Mouse (Mus musculus) intestine, embryonic 16.5 days (tissue): ENCODE data around the gene Trp73. TPM values are rescaled to one million over a fixed set of nuclear protein-coding genes. Genes with fewer than 3 reads are reported as not detected.
A peak's percentile ranks its signal among the peaks of the same experiment; 100 is the strongest.

ENCODE experiments used
- ATAC-seq: fragments of 200-750 bp; cut with Nextera tagmentation; 2 replicates; pipeline ENCODE4 v1.8.0; 2017; ENCODE audit warnings: moderate TSS enrichment, moderate library complexity
- H3K27ac ChIP-seq: fragments of 300-500 bp; sonication (generic); 2 replicates; pipeline ENCODE4 v1.5.1; 2014; ENCODE audit warnings: mild to moderate bottlenecking, low read length
- H3K27me3 ChIP-seq: fragments of 300-500 bp; sonication (generic); replicated peaks from 2 replicates; pipeline ENCODE4 v1.6.1; 2014; ENCODE audit warnings: low read length, control low read depth, mixed read lengths; ENCODE audit not compliant: control insufficient read depth, insufficient read depth
- H3K36me3 ChIP-seq: fragments of 300-500 bp; sonication (generic); 2 replicates; pipeline ENCODE4 v1.6.1; 2014; ENCODE audit warnings: low read length, control low read depth; ENCODE audit not compliant: control insufficient read depth, insufficient read depth
- H3K4me1 ChIP-seq: fragments of 300-500 bp; sonication (generic); 2 replicates; pipeline ENCODE4 v1.6.1; 2014; ENCODE audit warnings: low read length, control low read depth, mixed read lengths; ENCODE audit not compliant: control insufficient read depth, insufficient read depth
- H3K4me2 ChIP-seq: fragments of 300-500 bp; sonication (generic); 2 replicates; pipeline ENCODE4 v1.6.1; 2014; ENCODE audit warnings: low read depth, low read length, control low read depth
- H3K4me3 ChIP-seq: fragments of 300-500 bp; sonication (generic); 2 replicates; pipeline ENCODE4 v1.5.1; 2014; ENCODE audit warnings: mild to moderate bottlenecking, low read length
- H3K9ac ChIP-seq: fragments of 300-500 bp; sonication (generic); 2 replicates; pipeline ENCODE4 v1.6.1; 2014; ENCODE audit warnings: low read depth, low read length
- H3K9me3 ChIP-seq: fragments of 300-500 bp; sonication (generic); 2 replicates; pipeline ENCODE4 v1.6.1; 2016; ENCODE audit warnings: low read length, control low read depth; ENCODE audit not compliant: control insufficient read depth
- WGBS: fragments of 180-500 bp; shearing (Covaris S2); extraction: QIAGEN DNeasy Blood & Tissue Kit; methylation state at CpG from one replicate; pipeline ENCODE4 v1.1.7; 2014; 5-methylcytosine and 5-hydroxymethylcytosine counted together
- polyA plus RNA-seq: library from polyadenylated mRNA; unstranded; fragments of >200 nt; fragmentation: Nextera tagmentation; extraction: Ambion mirVana; gene quantifications from 2 replicates; pipeline ENCODE4 v1.2.1, GENCODE M21; 2015

Gene Trp73
- polyA plus RNA-seq, 1 experiment from 2014 or later: 0.12 TPM

- Histone ChIP-seq H3K4me2 (no peak overlapping the region), H3K4me3 (no peak overlapping the region), H3K4me1 (no peaks in the 10 kb centered on the region), H3K27ac (no peak overlapping the region), H3K9ac (no peak overlapping the region), H3K27me3 (no peaks in the 10 kb centered on the region), H3K9me3 (no peaks in the 10 kb centered on the region), H3K36me3 (no peaks in the 10 kb centered on the region)
- 64% methylated on average over 5 of the region's 5 CpGs for WGBS
- no peak for ATAC-seq
Measured at GRCm38 (mm10) chr4:154045837-154046236, 94.2 kb downstream of the Trp73 start.

- Histone ChIP-seq H3K9ac (no peak within 1 kb of the TSS), H3K4me2 (no peak within 1 kb of the TSS), H3K27ac (no peak within 1 kb of the TSS), H3K27me3 (no peaks in the 10 kb centered on the region), H3K4me3 (no peak within 1 kb of the TSS), H3K4me1 (no peaks in the 10 kb centered on the region), H3K36me3 (no peaks in the 10 kb centered on the region), H3K9me3 (no peaks in the 10 kb centered on the region)
- no peak for ATAC-seq
- 79% methylated on average over 9 of the region's 9 CpGs for WGBS
Measured at GRCm38 (mm10) chr4:154042577-154042976, 97.4 kb downstream of the Trp73 start, which contains the start of gene Ccdc27. TSS of gene Ccdc27 (minus strand) at chr4:154042677.

GRCm38 (mm10) chr4:154037123-154037522 lies 102.9 kb downstream of the Trp73 start:
- Histone ChIP-seq H3K36me3 (no peaks in the 10 kb centered on the region), H3K4me3 (no peak overlapping the region), H3K4me1 (no peaks in the 10 kb centered on the region), H3K27me3 (no peaks in the 10 kb centered on the region), H3K27ac (no peak overlapping the region), H3K9ac (no peak overlapping the region), H3K4me2 (no peak overlapping the region), H3K9me3 (no peaks in the 10 kb centered on the region)
- WGBS: 22% methylated on average over 3 of the region's 3 CpGs
- no peak for ATAC-seq

GRCm38 (mm10) chr4:154028646-154029045 lies 111.4 kb downstream of the Trp73 start:
- Histone ChIP-seq H3K4me1 (peaks cover 16% of the 10 kb centered on the region), H3K27me3 (no peaks in the 10 kb centered on the region), H3K36me3 (no peaks in the 10 kb centered on the region), H3K4me2 (no peak overlapping the region), H3K9me3 (no peaks in the 10 kb centered on the region), H3K9ac (no peak overlapping the region), H3K27ac (no peak overlapping the region), H3K4me3 (no peak overlapping the region)
- ATAC-seq: no peak

GRCm38 (mm10) chr4:154028066-154028465 lies 111.9 kb downstream of the Trp73 start:
- Histone ChIP-seq H3K9ac (no peak overlapping the region), H3K4me3 (no peak overlapping the region), H3K4me2 (no peak overlapping the region), H3K9me3 (no peaks in the 10 kb centered on the region), H3K27me3 (no peaks in the 10 kb centered on the region), H3K36me3 (no peaks in the 10 kb centered on the region), H3K27ac (no peak overlapping the region), H3K4me1 (peaks cover 22% of the 10 kb centered on the region)
- no peak for ATAC-seq
- 71% methylated on average over 7 of the region's 7 CpGs for WGBS

- H3K27me3 ChIP-seq: no peaks in the 10 kb centered on the region
- no peak for ATAC-seq
- H3K9me3 ChIP-seq: no peaks in the 10 kb centered on the region
- peak overlapping the region; percentile 60 for H3K4me3 ChIP-seq
- 26% methylated on average over 2 of the region's 2 CpGs for WGBS
- H3K9ac ChIP-seq: peak overlapping the region; percentile 71
- H3K4me2 ChIP-seq: peak overlapping the region; percentile 71
- H3K36me3 ChIP-seq: peaks cover 8% of the 10 kb centered on the region
- H3K4me1 ChIP-seq: peaks cover 33% of the 10 kb centered on the region
- H3K27ac ChIP-seq: peak overlapping the region; percentile 86; the same call in 1 of the 2 replicates
Measured at GRCm38 (mm10) chr4:154026441-154026761, 113.6 kb downstream of the Trp73 start.

- 2% methylated on average over 32 of the region's 33 CpGs for WGBS
- Histone ChIP-seq H3K4me1 (peaks cover 33% of the 10 kb centered on the region), H3K4me2 (peak within 1 kb of the TSS; percentile 71), H3K4me3 (peak within 1 kb of the TSS; percentile 60), H3K9me3 (no peaks in the 10 kb centered on the region), H3K27me3 (no peaks in the 10 kb centered on the region), H3K9ac (peak within 1 kb of the TSS; percentile 71), H3K27ac (peak within 1 kb of the TSS; percentile 86), H3K36me3 (peaks cover 8% of the 10 kb centered on the region)
- ATAC-seq: peak; percentile 89
Measured at GRCm38 (mm10) chr4:154025641-154026440, 114.2 kb downstream of the Trp73 start, which contains the start of gene Smim1. TSS of gene Smim1 (minus strand) at chr4:154026230.

GRCm38 (mm10) chr4:154024729-154025521 lies 115.1 kb downstream of the Trp73 start:
- 20% methylated on average over 17 of the region's 17 CpGs for WGBS
- H3K27me3 ChIP-seq: no peaks in the 10 kb centered on the region
- H3K9ac ChIP-seq: peak overlapping the region; percentile 71
- no peaks in the 10 kb centered on the region for H3K9me3 ChIP-seq
- H3K4me1 ChIP-seq: peaks cover 33% of the 10 kb centered on the region
- H3K36me3 ChIP-seq: peaks cover 14% of the 10 kb centered on the region
- H3K27ac ChIP-seq: peak overlapping the region; percentile 86
- H3K4me3 ChIP-seq: peak overlapping the region; percentile 60
- no peak for ATAC-seq
- H3K4me2 ChIP-seq: peak overlapping the region; percentile 71

GRCm38 (mm10) chr4:154023754-154024601 lies 116.0 kb downstream of the Trp73 start:
- Histone ChIP-seq H3K9ac (peak overlapping the region; percentile 71; the same call in 1 of the 2 replicates), H3K27me3 (no peaks in the 10 kb centered on the region), H3K4me1 (peaks cover 33% of the 10 kb centered on the region), H3K27ac (peak overlapping the region; percentile 86), H3K36me3 (peaks cover 15% of the 10 kb centered on the region), H3K4me2 (peak overlapping the region; percentile 71), H3K9me3 (no peaks in the 10 kb centered on the region), H3K4me3 (peak overlapping the region; percentile 60)
- peak; percentile 72 for ATAC-seq
- WGBS: 12% methylated on average over 8 of the region's 8 CpGs
